Mouse (Mus musculus): ENCODE results near the gene Tiparp.

Tiparp gene

DNA sequence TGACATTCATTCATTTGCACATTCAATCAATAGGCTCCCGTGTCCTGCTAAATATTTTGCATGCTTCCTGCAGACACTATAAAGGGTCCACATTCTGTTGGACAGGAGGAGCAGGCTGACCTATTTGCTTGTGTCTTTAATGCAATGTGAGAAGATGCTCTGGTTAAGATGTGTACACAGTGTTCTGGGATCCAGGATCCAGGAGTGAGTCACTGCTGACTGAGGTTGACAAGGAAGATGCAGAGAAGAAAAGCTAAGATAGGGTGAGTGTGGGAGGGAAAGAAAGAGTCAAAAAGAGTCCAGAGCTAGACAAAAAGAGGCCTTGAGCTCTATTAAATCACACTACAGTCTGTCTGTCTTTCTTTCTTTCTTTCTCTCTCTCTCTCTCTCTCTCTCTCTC, 56.1 kb downstream of the Tiparp start:
- DNase-seq (ENCODE audit: low spot score), result no peak

DNA sequence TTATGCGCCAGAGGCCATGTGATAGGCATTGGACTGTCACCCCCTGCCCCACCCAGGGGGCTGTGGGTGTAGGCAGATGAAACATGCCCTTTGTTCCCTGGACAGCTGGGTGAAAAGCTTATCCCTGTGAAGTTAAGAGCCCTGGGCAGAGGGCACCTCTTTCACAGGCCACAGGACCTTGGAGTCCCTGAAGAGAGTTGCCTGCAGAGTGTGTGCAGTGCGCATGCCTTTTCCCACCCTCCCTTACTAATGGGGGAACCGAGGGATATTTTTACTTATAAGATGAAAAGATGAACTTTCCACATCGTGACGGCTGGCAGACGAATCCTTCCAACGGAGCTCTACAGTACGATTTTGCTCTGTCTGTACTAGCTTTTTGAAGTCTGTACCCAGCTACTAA, 57.1 kb downstream of the Tiparp start:
- no peak for DNase-seq (ENCODE audit: low spot score)

DNA sequence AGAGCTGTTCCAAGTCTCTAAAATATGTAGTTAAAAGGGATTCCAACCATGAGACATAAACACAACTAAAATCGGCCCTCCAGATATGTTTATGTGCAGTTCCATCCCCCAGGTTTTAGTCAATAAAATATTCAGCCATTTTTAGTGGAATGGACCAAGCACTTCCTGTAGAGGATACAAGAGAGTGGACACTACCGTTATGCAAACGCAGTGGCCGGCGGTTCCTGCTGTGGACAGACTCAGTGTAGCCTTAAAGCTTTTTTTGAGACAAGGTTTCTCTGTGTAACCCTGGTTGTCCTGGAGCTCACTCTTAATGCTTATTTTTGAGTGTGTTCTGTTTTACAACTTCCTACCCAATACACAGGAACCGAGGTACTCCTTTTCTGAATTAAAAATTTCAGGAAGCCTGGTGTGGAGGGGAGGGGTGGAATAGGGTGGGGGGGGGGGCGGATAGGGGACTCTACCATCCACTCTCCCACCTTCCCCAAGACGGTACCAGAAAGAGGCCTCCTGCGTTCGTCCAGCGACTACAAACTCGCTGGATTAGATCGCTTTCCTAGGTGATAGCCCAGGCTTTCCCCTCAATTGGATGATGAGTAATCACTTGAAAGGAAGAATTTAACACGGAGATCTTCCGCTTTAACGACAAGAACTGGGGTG, 57.7 kb downstream of the Tiparp start:
- no peak for DNase-seq (ENCODE audit: low spot score)

DNA sequence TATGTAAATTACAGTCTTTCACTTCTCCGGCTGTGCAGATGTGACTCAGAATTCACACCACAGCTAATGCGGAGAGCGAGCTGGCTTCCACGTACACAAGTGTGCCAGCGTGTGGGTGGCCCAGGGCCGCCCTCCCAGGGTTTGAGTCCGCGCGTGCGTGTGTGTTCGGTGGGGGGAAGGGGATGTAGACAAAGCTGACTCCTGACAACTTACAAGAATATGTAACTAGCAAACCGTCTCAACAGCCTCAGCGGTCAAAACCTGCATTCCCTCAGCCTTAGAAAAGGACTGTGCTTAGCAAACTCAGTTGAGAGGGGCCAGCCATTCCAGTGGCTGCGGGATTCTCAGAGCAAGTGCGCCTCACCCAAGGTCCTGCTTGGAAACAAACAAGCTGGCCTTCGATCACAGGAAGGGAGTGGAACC, 58.3 kb downstream of the Tiparp start:
- peak; percentile 16 for DNase-seq (ENCODE audit: low spot score)

DNA sequence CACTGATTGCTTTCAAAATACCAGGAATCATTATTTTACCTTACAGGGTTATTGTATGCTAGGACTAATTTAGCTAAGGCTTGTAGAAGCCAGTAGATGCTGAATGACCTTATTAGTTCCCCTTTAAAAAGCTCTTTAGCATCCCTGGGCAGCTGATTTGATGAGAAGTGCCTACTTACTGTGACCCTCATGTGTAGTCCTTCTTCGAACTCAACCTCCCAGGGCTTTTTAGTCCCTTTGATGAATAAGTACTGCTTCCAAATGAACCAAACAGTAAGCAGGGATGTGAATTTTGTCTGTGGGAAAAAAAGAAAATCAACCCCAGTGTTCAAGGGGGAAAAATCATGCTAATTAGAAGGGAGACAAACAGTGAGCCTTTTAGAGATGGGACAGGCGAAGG, 58.8 kb downstream of the Tiparp start:
- DNase-seq (ENCODE audit: low spot score), result no peak

DNA sequence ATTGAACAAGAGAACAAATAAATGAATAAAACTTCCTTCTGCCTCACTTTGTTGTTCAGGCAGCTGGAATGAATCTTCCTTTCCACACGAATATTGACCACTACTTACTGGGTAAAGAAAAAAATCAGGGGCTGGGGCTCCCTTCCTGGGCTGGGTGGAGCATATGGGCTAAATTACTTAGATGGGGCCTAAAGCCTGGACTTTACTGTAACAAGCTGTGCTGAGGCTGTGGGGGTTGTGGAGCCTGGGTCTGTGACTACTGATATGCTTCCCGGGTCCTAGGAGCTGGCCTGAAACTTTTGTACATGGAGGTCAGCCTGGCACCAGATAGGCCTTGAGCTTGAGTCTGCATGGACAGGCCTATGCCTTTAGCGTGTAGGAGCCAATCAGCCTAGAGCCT, 60.2 kb downstream of the Tiparp start:
- no peak for DNase-seq (ENCODE audit: low spot score)

DNA sequence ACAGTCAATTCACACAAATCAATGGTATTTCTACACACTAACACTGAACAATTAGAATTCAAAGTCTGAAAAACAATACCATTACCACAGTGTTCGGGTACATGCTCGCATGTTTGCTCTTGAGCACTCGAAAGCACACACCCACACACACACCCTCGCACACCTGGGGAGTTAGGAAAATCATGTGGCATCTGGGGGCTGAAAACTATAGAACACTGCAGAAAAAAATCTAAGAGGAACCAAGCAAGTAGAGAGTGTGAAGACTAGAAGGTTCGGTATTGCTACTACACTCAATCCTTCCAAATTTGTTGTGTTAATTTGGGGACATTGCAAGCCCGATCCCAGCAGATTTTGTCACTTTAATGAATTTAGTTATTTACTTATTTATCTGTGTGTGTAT, 64.6 kb downstream of the Tiparp start:
- DNase-seq (ENCODE audit: low spot score), result no peak

DNA sequence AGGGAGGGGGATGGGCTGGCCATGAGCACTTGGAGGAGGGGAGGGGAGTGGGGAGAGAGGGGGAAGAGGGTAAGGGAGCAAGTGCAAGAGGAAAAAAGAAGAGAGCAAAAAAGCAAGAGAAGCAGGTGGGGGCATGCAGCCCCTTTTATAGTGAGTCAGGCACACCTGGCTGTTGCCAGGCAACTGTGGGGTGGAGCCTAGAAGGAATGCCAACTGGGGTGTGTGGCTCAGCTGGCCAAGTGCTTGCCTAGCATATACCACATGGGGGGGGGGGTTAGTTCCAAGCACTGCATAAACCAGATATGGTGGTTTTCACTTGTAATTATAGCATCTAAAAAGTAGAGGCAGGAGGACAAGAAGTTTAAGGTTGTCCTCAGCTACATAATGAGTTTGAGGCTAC, 66.3 kb downstream of the Tiparp start:
- no peak for DNase-seq (ENCODE audit: low spot score)

DNA sequence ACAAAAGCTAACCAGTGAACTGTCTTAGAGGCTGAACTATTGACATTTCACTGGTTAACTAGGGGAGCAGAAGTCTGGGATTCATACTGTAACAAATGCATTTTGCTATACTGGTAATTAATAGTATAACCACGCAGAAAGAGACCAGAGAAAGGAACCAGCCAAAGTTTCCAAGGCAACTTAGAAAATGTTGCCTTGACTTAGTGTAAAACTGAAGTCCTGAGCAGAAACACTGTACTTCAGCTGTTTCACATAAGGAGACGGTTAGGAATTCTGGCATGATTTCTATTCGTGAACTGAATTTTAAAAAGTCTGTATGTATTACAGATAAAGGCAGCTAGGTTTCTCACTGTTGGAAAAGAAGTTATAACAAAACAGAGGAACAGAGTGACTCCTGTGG, 67.0 kb downstream of the Tiparp start:
- DNase-seq (ENCODE audit: low spot score), result no peak

DNA sequence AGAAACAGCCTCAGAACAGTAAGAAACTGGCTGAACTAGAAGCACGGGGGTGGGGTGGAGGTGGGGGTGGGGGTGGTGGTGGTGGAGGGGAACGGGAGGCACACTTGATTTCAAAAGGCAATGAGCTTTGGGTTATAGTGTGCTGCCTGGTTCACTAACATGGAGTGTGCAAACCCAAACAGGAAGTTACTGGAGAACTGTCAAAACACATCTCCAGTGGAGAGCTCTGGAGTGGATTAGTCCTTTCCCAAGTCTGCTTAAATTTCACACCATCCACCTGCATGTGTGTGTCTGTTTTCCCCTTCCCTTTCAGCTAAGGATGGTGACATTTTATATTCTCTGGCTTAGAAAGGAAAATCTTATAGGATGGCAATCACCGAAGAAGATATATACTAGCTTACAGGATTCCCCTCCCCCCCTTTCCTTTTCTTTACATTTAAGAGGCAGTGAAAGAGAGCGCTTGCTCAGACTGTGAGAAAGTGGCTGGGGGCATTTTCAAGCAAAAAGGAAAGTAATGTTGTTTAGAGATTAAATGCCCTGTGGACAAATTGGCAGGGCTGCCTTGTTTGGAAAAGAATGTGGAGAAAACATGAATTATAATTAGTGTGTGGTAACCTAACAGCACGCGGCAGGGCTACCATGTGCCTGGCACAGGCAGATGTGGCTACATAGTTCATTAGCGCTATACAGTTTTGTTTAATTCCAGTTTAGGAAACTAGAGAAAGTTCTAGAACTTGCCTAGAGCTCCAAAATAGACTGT, 70.0 kb downstream of the Tiparp start:
- no peak for DNase-seq (ENCODE audit: low spot score)

DNA sequence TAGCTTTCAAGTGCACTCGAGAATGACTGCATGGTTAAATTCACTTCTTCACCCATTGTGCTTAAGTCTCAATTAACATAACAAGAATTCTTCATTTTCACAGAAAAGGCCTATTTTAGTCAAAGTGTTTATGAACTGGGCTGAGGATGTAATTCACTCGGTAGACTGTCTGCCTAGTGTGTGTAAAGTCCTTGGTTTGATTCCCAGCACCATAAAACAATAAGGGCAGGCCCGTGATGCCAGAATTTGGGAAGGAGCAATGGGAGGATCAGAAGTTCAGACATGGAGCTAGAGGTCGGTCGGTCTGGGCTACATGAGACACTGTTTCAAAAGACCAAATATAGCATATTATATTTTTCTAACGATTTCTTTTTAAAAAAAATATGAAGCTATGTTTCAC, 70.9 kb downstream of the Tiparp start:
- no peak for DNase-seq (ENCODE audit: low spot score)

DNA sequence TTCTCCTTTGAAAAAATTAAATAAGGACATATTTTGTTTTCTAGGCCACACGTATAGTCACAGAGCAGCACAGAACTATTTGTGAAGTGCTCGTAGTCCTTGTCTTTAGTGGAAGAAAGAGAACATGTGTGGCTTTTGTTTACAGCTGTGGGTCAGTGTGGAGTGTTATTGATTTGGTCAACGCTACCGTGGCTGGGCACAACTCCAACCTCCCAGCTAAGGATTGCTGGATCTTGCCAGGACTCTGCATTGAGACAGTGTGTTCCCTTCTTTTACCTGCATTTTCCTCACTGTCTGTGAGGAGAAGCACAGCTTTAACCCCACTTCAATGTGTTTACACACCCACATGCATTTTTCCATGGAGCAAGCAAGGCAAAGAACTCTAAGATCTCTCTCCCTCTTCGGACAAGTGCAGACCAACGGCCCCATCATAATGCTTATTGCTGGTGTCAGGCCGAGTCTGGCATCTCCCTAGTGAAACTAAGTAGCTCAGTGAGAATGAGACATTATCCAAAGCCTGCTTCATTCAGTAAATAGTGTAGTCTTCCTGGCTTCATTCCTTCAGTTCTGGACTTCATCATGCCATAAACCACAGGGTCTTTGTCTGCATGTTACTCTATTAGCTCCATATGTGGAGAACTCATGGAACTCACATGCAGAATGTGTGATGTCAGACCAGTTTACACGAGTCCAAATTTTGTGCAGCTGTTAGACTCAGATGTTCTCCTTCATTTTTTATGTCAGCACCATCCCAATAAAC, 73.3 kb downstream of the Tiparp start:
- no peak for DNase-seq (ENCODE audit: low spot score)

DNA sequence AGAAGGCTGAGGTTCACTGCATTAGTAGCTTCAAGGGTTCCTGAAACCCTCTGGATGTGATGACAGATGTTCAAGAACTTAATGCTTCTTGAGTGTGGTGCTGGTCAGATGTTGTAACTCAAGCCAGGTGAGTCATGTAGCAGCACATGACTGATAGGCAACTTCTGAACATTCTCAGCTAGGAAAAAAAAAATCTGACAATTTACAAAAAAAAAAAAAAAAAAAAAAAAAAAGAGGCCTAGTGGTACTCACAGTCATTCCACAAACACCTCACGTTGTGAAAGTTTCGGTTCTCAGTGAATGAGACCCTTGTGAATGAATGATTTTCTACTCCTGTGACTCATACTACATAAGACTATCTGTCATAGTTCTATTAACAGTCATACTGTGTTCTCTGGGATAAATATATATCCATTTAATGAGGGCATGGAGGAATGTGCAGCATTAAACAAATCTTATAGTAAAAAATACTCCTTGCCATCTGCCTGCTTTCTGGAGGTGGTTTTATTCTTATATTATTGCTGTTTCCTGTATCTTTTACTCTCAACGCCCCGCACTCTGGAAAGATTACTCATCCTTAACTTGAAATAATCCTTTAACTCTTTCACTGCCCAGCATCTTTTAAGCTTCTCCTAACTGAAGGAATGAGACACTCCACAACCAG, 75.3 kb downstream of the Tiparp start:
- DNase-seq (ENCODE audit: low spot score), result no peak

Measured in urinary bladder, postnatal 14 days (tissue).